Mouse (Mus musculus): ENCODE data around the gene Trim8. TPM values are rescaled to one million over a fixed set of nuclear protein-coding genes. Genes with fewer than 3 reads are reported as not detected.

The Trim8 gene
- polyA plus RNA-seq, 1 experiment from 2014 or later: 7.9 TPM

- 67% methylated on average over 3 of the region's 3 CpGs for WGBS (ENCODE audit: insufficient replicate concordance)
- H3K9ac ChIP-seq (replicated peaks): no peak overlapping the region
- 0 out of 2 replicates have a peak overlapping the region, but pooled peaks have one; percentile 39 for H3K27ac ChIP-seq (ENCODE audit: low read depth)
- no peak for ATAC-seq
- no peak overlapping the region for H3K4me2 ChIP-seq (ENCODE audit: low read depth, low read length)
- peaks cover 24% of the 10 kb centered on the region for H3K4me1 ChIP-seq (ENCODE audit: insufficient read depth)
- H3K4me3 ChIP-seq (ENCODE audit: low read depth, low read length): no peak overlapping the region
- no peak for DNase-seq
- H3K27me3 ChIP-seq (ENCODE audit: insufficient read depth, low read length): no peaks in the 10 kb centered on the region
- peaks cover 43% of the 10 kb centered on the region for H3K36me3 ChIP-seq (replicated peaks; ENCODE audit: insufficient read depth, low read length)
- no peaks in the 10 kb centered on the region for H3K9me3 ChIP-seq (ENCODE audit: low read length)
- no peak for TF ChIP-seq CTCF (IDR thresholded peaks at IDR 0.05; ENCODE audit: low read depth)
- no peak for TF ChIP-seq EP300 (IDR thresholded peaks at IDR 0.05; ENCODE audit: low read depth)
Observed at GRCm38 (mm10) chr19:46516667-46517528, 15.4 kb downstream of the Trim8 start.

GRCm38 (mm10) chr19:46517529-46518351 lies 16.2 kb downstream of the Trim8 start:
- H3K27ac ChIP-seq (ENCODE audit: low read depth): 0 out of 2 replicates have a peak overlapping the region, but pooled peaks have one; percentile 39
- TF ChIP-seq CTCF (IDR thresholded peaks at IDR 0.05; ENCODE audit: low read depth) (no peak), EP300 (IDR thresholded peaks at IDR 0.05; ENCODE audit: low read depth) (no peak)
- H3K36me3 ChIP-seq (replicated peaks; ENCODE audit: insufficient read depth, low read length): peaks cover 35% of the 10 kb centered on the region
- WGBS (ENCODE audit: insufficient replicate concordance): 45% methylated on average over 9 of the region's 14 CpGs
- ATAC-seq (peak; percentile 8; the same call in 1 of the 2 replicates), DNase-seq (no peak)
- H3K27me3 ChIP-seq (ENCODE audit: insufficient read depth, low read length): no peaks in the 10 kb centered on the region
- no peaks in the 10 kb centered on the region for H3K9me3 ChIP-seq (ENCODE audit: low read length)
- H3K4me1 ChIP-seq (ENCODE audit: insufficient read depth): peaks cover 26% of the 10 kb centered on the region
- H3K9ac ChIP-seq (replicated peaks): no peak overlapping the region; the same call in 1 of the 2 replicates
- H3K4me2 ChIP-seq (ENCODE audit: low read depth, low read length): peak overlapping the region; percentile 58
- no peak overlapping the region for H3K4me3 ChIP-seq (ENCODE audit: low read depth, low read length)

- Histone ChIP-seq H3K27me3 (ENCODE audit: insufficient read depth, low read length) (peaks cover 2% of the 10 kb centered on the region; the same call in 1 of the 2 replicates), H3K27ac (ENCODE audit: low read depth) (0 out of 2 replicates have a peak overlapping the region, but pooled peaks have one; percentile 36), H3K4me3 (ENCODE audit: low read depth, low read length) (no peak overlapping the region), H3K4me1 (ENCODE audit: insufficient read depth) (peaks cover 31% of the 10 kb centered on the region), H3K4me2 (ENCODE audit: low read depth, low read length) (peak overlapping the region; percentile 58), H3K9ac (replicated peaks) (peak overlapping the region; percentile 35; the same call in 1 of the 2 replicates), H3K9me3 (ENCODE audit: low read length) (no peaks in the 10 kb centered on the region), H3K36me3 (replicated peaks; ENCODE audit: insufficient read depth, low read length) (peaks cover 30% of the 10 kb centered on the region)
- TF ChIP-seq EP300 (IDR thresholded peaks at IDR 0.05; ENCODE audit: low read depth) (no peak), CTCF (IDR thresholded peaks at IDR 0.05; ENCODE audit: low read depth) (no peak)
- ATAC-seq (peak; percentile 40), DNase-seq (peak; percentile 72)
- WGBS (ENCODE audit: insufficient replicate concordance): 8% methylated on average over 11 of the region's 13 CpGs
Observed at GRCm38 (mm10) chr19:46518352-46518787, 16.9 kb downstream of the Trim8 start.

- DNase-seq (no peak), ATAC-seq (peak; percentile 4; the same call in 1 of the 2 replicates)
- no peaks in the 10 kb centered on the region for H3K9me3 ChIP-seq (ENCODE audit: low read length)
- peaks cover 6% of the 10 kb centered on the region; the same call in 1 of the 2 replicates for H3K27me3 ChIP-seq (ENCODE audit: insufficient read depth, low read length)
- TF ChIP-seq CTCF (IDR thresholded peaks at IDR 0.05; ENCODE audit: low read depth) (no peak), EP300 (IDR thresholded peaks at IDR 0.05; ENCODE audit: low read depth) (no peak)
- peak overlapping the region; percentile 35; the same call in 1 of the 2 replicates for H3K9ac ChIP-seq (replicated peaks)
- no peak overlapping the region for H3K4me3 ChIP-seq (ENCODE audit: low read depth, low read length)
- WGBS (ENCODE audit: insufficient replicate concordance): 28% methylated on average over 5 of the region's 5 CpGs
- H3K36me3 ChIP-seq (replicated peaks; ENCODE audit: insufficient read depth, low read length): peaks cover 24% of the 10 kb centered on the region
- H3K4me1 ChIP-seq (ENCODE audit: insufficient read depth): peaks cover 37% of the 10 kb centered on the region
- peak overlapping the region; percentile 58; the same call in 1 of the 2 replicates for H3K4me2 ChIP-seq (ENCODE audit: low read depth, low read length)
- H3K27ac ChIP-seq (ENCODE audit: low read depth): 0 out of 2 replicates have a peak overlapping the region, but pooled peaks have one; percentile 8
Observed at GRCm38 (mm10) chr19:46518828-46519621, 17.5 kb downstream of the Trim8 start.

- DNase-seq (no peak), ATAC-seq (no peak)
- no peak overlapping the region for H3K4me2 ChIP-seq (ENCODE audit: low read depth, low read length)
- peaks cover 49% of the 10 kb centered on the region for H3K4me1 ChIP-seq (ENCODE audit: insufficient read depth)
- H3K27ac ChIP-seq (ENCODE audit: low read depth): no peak overlapping the region
- TF ChIP-seq EP300 (IDR thresholded peaks at IDR 0.05; ENCODE audit: low read depth): no peak
- no peak for TF ChIP-seq CTCF (IDR thresholded peaks at IDR 0.05; ENCODE audit: low read depth)
- H3K36me3 ChIP-seq (replicated peaks; ENCODE audit: insufficient read depth, low read length): no peaks in the 10 kb centered on the region
- no peaks in the 10 kb centered on the region for H3K9me3 ChIP-seq (ENCODE audit: low read length)
- no peak overlapping the region for H3K4me3 ChIP-seq (ENCODE audit: low read depth, low read length)
- no peak overlapping the region for H3K9ac ChIP-seq (replicated peaks)
- peaks cover 6% of the 10 kb centered on the region; the same call in 1 of the 2 replicates for H3K27me3 ChIP-seq (ENCODE audit: insufficient read depth, low read length)
Observed at GRCm38 (mm10) chr19:46521698-46522097, 20.2 kb downstream of the Trim8 start.

All from liver, postnatal 0 days (tissue).